Mouse (Mus musculus) mature B cell (primary cell): ENCODE data around the gene Nos1ap.

Experiments
- in situ Hi-C: fragments of 300-500 bp; cut with MboI; formaldehyde crosslinking; loops from 2 replicates; pipeline ENCODE4 v1.14.3; 2019

Nos1ap gene

GRCm38 (mm10) chr1:170294786-170295570 is 294.7 kb downstream of the Nos1ap start:
- in situ Hi-C loops: no loop called here

GRCm38 (mm10) chr1:170293257-170293656 is 296.4 kb downstream of the Nos1ap start:
- in situ Hi-C loops: no loop called here

- in situ Hi-C loops: no loop called here
Measured at GRCm38 (mm10) chr1:170292239-170292951, 297.3 kb downstream of the Nos1ap start.

GRCm38 (mm10) chr1:170282415-170283129 is 307.1 kb downstream of the Nos1ap start:
- in situ Hi-C loops: no loop called here

- in situ Hi-C loops: no loop called here
Measured at GRCm38 (mm10) chr1:170277016-170277415, 312.6 kb downstream of the Nos1ap start, which contains the start of gene Sh2d1b1. Gene Sh2d1b1 (plus strand): TSS chr1:170277320.

GRCm38 (mm10) chr1:170273252-170273651 is 316.4 kb downstream of the Nos1ap start:
- in situ Hi-C loops: no loop called here

- in situ Hi-C loops: no loop called here
Measured at GRCm38 (mm10) chr1:170270696-170271095, 319.0 kb downstream of the Nos1ap start.

- in situ Hi-C loops: no loop called here
Measured at GRCm38 (mm10) chr1:170270281-170270680, 319.4 kb downstream of the Nos1ap start.

GRCm38 (mm10) chr1:170255560-170255910 is 334.1 kb downstream of the Nos1ap start:
- in situ Hi-C loops: no loop called here

- in situ Hi-C loops: no loop called here
Measured at GRCm38 (mm10) chr1:170254893-170255559, 334.6 kb downstream of the Nos1ap start.
